Mouse (Mus musculus) liver, adult 2 months (tissue): ENCODE results near the gene Ppp1r1c.

ENCODE experiments used
- CTCF ChIP-seq: fragments of 200-500 bp; IDR thresholded peaks from 2 replicates; pipeline ENCODE4 v1.5.1; 2011; ENCODE audit warnings: low read depth, low read length, control low read depth
- POLR2A ChIP-seq: fragments of 200-500 bp; IDR thresholded peaks from 2 replicates; pipeline ENCODE4 v1.6.1; 2011; ENCODE audit warnings: low read length, control low read depth; ENCODE audit not compliant: insufficient read depth; ENCODE audit errors: extremely low read depth

DNA sequence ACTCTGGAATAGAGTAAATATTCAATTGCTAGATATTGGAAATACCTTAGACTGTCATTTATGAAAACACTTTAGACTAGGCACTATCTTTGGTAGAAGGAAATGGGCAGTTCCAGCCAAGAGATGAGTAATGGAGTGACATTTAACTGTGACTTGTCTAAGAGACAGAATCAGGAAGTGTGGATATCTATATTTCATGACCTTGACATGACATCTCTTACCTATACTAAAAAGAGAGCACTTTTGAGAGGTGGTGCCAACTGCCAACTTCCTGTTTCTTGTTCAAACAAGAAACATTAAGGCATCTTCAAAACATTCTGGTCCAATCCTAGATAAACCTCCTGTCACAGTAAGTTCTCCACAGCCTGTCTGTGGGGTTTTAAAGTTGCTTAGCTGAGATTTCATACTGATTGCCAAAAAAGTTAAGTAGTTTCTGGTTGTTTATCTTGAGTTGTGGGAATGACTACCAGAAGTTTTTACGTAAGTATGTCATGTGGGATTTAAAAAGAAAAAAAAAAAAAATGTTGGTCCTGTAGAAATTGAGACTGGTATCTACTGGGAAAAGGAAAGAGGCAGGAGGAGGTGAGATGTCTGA is 29.8 kb upstream of the Ppp1r1c start:
- TF ChIP-seq POLR2A: no peak
- TF ChIP-seq CTCF: no peak
